Mouse (Mus musculus): ENCODE measurements around the gene Mdc1.

DNA sequence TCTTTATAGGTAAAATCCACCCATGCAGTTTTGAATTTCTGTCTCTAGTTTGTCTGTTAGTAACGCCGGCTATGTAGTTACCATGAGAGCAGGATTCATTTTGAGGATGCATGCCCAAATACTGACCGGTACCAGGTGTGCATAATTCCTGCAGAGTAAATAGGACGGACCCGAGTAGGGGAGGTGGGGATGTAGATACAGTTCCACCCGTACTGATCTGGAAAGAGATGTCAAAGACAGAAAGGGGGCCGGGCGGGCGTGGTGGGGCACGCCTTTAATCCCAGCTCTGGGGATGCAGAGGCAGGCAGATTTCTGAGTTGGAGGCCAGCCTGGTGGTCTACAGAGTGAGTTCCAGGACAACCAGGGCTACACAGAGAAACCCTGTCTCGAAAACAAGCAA is 691 bp downstream of the Mdc1 start:
- TF ChIP-seq CTCF (IDR thresholded peaks at IDR 0.05; ENCODE audit: borderline replicate concordance, insufficient read depth, low read length) (no peak), POLR2A (IDR thresholded peaks at IDR 0.05; ENCODE audit: low read depth, low read length) (no peak)

All from embryonic fibroblast, embryonic 13.5 days (primary cell).